Mouse (Mus musculus): Measurements from ENCODE around the gene Rnf208.

Gene Rnf208

DNA sequence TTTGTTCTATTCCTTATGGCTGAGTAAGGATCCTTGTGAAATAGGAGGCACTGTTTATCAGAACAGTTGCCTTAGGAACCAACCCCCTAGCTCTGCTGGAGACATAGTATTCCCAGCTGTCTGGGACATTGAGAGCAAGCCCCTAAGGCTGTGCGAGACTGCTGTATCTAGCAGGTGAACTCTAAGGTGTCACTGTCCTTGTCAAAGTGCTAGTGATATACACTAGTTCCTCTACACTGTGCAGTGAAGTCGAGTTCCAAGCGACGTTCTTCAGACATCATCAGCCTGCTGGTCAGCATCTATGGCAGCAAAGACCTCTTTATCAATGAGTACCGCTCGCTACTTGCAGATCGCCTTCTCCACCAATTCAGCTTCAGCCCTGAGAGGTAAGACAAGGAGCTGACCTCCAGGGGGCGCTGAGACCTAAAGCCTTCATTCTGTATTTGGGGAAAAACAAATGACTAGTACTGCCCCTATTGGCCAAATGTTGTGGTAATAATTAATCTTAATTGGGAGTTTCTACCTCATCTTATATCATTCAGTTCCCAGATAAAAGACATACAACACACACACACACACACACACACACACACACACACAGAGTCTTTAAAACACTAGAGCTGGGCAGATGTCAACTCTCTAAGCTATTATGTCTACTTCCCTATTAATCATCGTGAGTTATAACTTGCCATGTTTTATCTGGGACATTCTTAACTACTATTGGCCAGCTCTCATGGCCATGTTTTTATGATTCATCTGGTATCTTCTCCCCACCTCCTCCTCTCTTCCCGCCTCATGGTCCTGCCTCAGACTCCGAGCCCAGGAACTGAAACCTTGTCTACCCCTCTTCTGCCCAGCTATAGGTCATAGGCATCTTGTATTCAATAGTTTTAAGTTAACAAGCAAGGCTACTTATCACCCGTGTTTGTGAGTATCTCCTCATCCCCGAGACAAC, 37.1 kb downstream of the Rnf208 start:
- peak; percentile 84 for DNase-seq (ENCODE audit: low spot score)

DNA sequence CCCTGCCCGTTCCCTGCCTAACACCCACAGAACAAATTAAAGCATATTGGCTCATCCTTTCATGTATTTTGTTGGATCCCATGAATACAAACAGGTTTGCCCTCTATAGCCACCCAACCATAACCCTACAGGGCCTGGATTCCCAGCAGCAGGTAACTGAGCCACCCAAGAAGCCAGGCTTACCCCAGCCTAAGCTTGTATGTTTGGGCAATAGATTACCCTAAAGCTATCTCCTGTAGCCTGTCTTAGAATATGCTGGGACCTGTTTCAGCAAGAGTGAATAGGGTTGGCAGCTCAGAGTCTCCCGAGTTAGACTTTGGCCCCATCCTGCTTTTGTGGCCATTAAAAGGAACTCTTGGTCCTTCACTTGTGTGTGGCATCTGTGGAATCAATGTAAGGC, 43.5 kb downstream of the Rnf208 start:
- DNase-seq (ENCODE audit: low spot score), result no peak

DNA sequence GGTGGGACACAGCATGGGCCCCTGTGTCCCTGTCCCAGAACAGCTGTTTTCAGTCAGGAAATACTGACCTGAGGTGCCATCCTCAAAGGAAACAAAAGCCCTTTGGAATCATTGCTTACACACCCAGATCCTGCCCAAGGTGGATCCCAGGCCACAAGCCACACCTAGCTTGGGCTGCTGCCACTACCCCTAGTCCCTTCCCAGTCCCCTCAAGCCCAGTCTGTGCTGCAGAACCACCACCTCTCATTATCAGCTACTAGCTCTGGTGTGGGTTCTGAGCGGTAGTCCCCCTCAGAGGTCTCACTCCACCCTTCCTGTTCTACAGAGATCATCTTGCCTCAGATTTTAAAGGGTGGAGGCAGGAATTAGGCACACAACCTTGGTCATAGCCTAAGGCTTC, 44.3 kb downstream of the Rnf208 start:
- DNase-seq (ENCODE audit: low spot score), result no peak

DNA sequence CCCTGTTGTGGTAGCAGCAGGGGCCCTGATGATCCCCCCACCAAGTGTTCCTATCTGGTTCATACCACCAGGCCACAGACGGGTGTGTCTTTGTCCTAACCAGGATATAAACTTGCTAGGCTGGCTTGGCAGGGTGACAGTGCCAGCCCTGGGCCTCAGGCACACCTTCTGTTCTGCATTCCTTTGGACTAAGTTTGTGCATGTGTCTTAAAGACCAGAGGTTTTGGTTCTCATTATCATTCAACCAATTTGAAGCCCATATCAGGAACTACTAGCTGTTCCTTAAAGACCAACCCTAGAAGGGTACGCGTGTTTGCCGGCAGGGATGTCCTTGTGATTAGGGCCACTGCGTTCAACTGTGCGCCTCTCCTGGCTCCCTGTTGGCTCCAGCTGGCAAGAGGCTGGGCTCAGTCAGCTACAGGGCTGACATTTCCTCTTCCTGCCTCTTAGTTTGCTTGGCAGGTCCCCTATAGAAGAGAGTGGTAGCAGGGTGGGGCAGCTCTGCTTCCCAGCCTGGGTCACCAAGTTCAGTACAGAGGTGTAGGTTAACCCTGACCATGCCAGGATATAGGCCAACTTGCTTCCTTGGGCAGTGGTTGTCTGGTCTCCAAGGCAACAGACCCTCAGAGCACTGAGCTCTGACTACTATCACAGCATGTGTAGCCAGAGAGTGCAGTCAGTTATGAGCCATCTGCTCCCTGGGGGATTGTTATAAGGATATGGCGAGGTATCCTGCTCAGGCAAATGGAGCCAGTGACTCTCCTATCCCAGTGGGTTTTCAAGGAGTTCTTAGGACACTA, 45.0 kb downstream of the Rnf208 start:
- peak; percentile 59 for DNase-seq (ENCODE audit: low spot score)

DNA sequence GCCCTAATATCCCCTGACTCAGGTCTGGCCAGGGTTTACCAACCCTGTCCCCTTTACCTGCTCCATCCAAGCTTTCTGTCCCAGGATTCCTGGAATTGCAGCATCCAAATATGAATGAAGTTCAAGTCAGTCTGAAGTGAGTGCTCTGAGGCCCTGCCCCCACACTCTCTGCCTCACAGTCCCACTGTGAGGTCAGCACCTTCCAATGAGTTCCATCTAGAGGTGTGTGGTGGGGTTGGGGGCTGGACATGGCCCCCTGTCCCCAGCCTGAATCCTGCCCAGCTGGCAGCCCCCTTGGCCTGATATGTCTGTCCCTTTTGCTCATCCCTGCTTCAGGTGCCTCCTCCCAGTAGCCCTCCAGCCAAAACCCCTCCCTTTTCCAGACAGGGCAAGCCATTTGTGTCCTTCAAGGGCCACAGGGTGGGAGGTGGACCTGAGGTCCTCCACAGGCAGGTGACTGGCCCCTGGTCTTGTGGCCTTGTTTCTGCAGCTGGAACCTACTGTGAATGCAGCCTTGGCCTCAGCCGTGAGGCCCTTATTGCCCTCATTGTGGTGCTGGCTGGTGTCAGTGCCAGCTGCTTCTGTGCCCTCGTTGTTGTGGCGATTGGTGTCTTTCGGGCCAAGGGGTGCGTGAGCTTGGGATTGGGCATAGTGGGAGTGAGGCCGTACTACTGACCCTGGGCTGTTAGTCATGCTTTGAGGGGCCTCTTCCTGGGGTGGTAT, 46.0 kb downstream of the Rnf208 start, which contains the start of gene Tmem210:
Gene Tmem210 (plus strand): TSS at position 219 of the 723 bp plus-strand sequence.
- DNase-seq (ENCODE audit: low spot score), result no peak

DNA sequence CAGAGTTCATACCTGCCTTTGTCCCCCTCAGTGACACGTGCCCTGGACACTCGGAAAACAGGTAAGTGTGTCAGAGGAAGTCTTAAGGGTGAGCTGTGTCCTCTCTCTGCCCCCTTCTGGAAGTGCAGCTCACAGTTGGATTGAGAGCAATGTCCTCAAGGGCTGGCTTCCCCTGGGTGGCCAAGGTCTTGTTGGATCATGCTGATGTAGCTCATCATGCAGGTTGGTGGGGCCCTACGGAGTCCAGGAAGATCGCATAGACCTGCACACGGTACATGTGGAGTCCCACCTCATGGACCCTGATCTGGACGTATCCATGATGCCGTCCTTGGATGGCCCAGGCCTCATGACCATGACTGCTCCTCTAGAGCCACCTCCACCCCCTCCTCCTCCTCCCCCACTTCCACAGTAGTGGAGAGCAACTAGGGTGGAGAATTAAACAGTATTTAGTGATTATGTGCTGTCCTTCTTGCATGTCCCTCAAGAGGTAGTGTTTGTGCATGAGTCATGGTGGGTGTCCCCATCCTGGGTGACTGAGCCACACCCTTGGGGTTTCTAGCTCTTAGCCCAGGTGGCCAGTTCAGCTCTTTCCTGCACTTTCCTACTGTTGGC, 46.8 kb downstream of the Rnf208 start:
- DNase-seq (ENCODE audit: low spot score), result no peak

DNA sequence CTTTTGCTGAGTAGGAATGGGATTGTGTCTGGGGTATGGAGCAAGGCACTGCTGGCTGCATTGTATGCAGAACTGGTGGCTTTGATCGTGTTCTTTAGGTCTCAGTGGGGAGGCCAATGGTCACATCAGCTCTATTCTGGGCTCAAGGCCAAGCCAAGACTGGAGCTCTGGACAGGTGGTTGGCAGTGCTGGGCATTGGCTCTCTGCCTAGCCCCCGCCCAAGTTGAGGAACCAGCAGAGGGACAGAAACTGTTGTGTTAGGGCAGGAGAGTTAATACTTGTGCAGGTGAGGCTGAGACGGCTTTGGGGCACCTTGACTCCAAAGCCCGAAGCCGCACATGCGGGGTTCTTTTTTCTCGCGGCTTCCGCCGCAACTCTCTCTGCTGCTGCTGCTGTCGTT, 47.6 kb downstream of the Rnf208 start, which contains the start of gene Lrrc26:
Gene Lrrc26 (plus strand): TSS at position 265 of the 400 bp plus-strand sequence.
- DNase-seq (ENCODE audit: low spot score), result no peak

DNA sequence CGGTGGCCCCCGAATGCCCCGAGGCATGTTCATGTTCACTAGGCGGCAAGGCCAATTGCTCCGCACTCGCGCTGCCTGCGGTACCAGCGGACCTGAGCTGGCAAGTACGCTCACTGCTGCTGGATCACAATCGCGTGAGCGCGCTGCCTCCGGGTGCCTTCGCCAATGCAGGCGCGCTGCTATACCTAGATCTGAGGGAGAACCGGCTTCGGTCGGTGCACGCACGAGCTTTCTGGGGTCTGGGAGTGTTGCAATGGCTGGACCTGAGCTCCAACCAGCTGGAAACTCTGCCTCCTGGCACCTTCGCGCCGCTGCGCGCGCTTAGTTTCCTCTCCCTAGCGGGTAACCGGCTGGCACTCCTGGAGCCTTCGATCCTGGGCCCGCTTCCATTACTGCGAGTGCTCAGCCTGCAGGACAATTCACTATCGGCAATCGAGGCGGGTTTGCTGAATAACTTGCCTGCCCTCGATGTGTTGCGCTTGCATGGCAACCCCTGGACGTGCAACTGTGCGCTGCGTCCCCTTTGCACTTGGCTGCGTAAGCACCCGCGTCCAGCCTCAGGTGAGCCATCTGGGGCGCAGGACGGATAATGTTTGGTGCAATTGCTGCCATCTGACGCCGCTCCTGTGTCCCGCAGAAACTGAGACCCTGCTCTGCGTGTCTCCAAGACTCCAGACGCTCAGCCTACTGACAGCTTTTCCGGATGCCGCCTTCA, 48.2 kb downstream of the Rnf208 start:
- DNase-seq (ENCODE audit: low spot score), result no peak

DNA sequence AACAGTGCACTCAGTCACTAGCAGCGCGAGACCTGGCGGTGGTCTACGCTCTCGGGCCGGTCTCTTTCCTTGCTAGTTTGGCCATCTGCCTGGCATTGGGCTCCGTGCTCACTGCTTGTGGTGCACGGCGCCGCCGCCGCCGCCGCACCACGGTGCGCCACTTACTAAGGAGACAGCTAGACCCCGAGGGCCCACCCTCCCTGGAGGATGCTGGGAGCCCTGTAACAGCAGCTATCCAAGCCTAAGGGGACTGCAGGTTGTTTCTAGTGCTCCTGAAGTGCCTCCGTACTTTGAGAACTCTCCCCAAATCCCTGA, 48.7 kb downstream of the Rnf208 start:
- DNase-seq (ENCODE audit: low spot score), result no peak

DNA sequence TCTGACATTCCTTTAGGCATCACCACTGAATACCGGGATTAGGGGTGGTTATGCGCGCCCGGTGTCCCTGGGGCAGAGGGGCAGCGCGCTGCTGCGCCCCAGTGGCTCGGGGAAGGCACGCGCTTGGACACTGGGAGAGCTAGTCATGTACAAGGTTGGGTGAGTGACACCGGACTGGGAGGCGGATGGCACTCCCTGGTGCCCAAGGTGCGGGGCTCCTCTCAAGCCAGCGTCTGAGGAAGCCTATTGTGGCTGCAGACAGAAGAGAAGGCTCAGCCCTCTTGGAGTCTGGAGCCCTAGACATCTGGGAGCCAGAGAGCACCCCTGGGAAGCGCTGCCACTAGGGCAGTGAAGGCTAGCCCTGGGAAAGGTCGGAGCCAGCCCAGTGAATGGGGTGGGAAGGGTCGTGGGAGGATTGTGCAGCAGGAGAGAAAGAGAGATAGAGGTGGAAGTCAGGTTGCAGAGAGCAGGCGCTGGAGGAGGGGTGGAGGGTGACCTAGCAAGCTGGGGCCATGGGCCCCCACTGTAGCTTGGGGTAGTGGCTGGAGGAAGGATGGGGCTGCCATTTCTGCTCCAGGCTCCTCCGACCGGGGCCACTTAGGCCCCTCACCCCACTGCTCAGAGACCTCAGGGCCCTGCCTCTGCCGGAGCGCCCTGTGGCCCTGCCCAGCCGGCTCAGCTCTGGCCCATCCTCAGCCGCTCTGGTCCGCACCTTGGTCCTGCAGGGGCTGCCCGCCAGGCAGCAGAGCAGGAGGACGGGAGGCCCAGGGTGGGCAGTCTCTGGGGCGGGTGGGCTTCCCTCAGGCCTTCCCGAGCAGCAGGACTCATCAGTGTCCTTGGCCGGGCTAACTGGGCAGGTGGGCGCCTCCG, 49.4 kb downstream of the Rnf208 start:
- DNase-seq (ENCODE audit: low spot score), result no peak

DNA sequence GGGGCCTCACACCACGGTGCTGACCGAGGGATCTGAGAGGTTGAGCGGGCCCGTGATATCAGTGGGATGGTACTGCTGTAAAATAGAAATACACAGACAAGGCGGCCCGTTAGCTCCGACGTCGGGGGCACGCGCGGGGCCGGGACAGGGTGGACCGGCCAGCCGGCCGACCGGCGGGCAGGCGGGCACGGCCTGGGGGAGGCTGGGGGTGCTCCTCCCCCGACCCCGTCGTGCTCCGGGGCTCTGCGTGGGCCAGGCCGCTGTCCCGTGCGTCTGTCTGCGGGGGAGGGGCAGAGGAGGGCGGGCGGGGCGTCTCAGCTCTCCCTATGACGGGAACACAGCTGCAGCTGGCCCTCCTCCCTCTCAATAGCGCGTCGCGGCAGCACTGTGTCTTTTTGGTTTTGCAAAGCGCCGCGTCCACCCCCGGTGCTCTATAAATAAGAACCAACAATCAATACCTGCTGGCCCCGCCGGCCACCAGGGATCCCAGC, 50.0 kb downstream of the Rnf208 start:
- no peak for DNase-seq (ENCODE audit: low spot score)

DNA sequence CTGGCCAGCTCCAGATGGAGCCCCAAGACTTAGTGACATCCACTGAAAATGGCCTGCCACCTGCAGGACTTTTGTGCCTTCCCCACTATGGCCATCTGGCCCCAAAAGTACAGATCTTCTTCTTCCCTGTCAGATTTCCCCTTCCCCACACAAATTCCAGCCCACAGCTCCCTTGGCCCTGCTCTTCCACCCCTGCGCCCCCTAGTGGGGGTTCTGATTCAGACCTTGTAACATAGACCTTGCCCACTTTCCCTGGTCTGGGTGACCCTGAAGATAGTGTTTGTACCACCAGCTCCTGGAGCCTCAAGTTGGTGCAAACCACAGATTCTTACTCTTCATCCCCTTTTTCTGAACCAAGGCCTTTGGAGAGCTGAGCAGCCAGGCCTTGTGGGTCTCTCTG, 50.8 kb downstream of the Rnf208 start:
- peak; percentile 89 for DNase-seq (ENCODE audit: low spot score)

DNA sequence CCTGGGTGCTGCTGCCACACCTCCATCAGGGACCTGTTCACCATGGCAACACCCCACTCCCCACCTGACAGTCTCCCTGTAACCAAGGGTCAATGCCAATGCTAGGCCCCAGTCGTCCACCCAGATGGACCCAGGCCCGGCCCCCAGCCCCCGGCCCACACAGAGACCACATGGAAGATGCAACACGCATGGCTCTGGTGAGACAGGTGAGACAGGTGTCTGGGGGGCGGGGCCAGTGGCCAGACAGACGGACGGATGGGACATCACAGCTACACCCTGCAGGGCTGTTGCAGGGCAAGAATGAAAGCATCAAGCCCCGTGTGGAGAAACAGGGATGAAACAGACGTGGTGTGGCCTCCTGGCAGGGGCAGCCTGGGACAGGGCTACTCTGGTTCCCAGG, 51.7 kb downstream of the Rnf208 start:
- no peak for DNase-seq (ENCODE audit: low spot score)
